Mouse (Mus musculus) central nervous system, embryonic 18 days (tissue): ENCODE data around the gene Pbdc1. TPM values are rescaled to one million over a fixed set of nuclear protein-coding genes. Genes with fewer than 3 reads are reported as not detected.

Experiments used
- polyA plus RNA-seq: library from polyadenylated mRNA; depleted of rRNA; stranded (reverse); fragments of >200 nt; gene quantifications from 2 replicates; pipeline ENCODE4 v1.2.3, GENCODE M21; 2012; rRNA removed

Gene Pbdc1
- 12.1 and 12.6 TPM in 2 replicates for polyA plus RNA-seq

GRCm38 (mm10) chrX:105079615-105080092 is at the start of gene Pbdc1:
Pbdc1 (plus strand) TSS chrX:105079756.

DNA sequence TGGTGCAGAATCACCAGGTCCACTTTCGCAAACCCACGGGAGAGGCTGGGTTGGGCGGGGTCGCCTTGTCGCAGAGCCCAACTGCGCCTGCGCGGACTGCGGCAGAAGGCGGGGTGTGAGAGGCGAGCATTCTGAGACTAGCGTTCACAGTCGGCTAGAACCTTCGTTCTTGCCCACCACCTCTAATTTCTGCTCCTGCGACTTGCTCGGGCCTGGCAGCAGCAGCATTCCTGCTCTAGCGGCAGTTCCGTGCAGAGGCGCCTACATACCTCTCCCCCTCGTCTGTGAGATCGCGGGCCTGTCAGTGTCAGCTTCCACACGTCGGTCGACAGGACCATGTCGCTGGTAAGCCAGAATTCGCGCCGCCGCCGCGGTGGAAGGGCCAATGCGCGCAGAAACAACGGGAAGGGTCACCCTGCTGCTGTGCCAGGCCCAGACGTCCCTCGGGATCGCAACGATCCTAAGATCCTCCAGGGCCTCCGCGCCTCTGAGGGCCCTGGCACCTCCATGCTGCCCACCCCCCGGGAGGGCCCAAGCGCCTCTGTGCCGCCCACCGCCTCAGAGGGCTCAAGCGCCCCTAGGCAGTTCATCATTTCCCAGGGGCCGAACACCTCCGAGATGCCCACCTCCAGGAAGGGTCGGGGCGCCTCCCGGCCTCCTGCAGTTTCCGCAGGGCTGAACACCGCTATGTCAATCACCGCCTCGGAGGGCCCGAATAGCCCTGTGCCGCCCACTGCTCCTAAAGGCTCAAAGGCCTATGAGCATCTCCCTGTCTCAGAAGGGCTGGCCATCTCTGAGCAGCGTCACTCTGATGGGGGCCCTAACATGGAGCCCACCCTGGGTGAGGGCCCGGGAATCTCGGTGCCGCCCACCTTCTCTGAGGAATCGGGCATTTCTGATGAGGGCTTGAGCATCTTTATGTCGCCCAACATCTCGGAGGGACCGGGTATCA is 41.0 kb downstream of the Pbdc1 start, which contains the start of gene Magee1:
Gene Magee1, plus strand, starts transcription at position 104 of the 952 bp plus-strand sequence.

Other genes starting within 250 kb of the Pbdc1 start
- 19.0 and 21.2 TPM in 2 replicates for gene Magee2, start 222.5 kb upstream of the Pbdc1 start, polyA plus RNA-seq
- 132 and 135 TPM in 2 replicates for gene Magee1, start 40.6 kb downstream of the Pbdc1 start, polyA plus RNA-seq